Mouse (Mus musculus) urinary bladder, postnatal 4 days (tissue): ENCODE measurements around the gene Lsp1.

ENCODE experiments used
- DNase-seq, 2 experiments: peaks; one replicate each; pipeline ENCODE4 v3.0.0; 2021 to 2022; ENCODE audit warnings: low spot score in 2 of 2

Gene Lsp1

DNA sequence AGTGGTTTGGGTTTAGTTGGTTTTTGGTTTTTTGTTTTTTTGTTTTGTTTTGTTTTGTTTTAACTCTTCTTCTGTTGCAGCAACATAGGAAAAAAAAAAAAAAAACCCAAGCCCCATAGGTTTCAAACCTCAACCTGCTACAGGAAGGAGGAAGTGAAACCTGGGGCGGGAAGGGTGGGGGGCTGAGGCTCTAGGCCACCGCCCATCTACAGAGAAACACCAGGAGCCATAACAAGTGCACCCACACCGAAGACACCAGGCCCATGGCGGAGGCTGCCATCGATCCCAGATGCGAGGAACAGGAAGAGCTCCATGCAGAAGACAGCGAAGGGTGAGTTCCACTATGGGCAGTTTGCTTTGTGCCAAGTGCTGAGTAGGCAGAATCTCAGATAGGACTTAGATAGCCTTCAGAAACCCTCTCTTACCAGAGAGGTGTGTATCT lies at the start of gene Lsp1:
Lsp1 (plus strand) TSS at position 174 of the 442 bp plus-strand sequence.
- peak in 1 of 2 experiments; percentile 49 for DNase-seq

DNA sequence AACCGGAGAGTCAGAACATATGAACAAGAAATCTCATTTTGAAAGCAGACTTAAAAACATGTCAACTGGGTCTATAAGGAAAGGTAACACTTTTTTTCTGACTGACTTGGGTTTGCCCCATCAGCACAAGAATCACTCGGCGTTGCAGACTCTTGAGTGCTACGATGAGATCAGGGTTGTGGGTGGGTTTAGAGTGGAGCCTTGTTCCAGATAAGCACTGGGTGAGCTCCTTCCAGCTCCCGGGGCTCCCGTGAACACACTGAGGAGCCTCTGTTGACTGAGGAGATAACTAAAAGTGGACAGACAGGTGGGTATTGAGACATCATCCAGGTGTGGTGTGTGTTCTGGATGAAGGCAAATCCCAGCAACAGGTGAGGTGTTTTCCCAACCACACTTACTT lies 47.3 kb upstream of the Lsp1 start:
- no peak for DNase-seq

DNA sequence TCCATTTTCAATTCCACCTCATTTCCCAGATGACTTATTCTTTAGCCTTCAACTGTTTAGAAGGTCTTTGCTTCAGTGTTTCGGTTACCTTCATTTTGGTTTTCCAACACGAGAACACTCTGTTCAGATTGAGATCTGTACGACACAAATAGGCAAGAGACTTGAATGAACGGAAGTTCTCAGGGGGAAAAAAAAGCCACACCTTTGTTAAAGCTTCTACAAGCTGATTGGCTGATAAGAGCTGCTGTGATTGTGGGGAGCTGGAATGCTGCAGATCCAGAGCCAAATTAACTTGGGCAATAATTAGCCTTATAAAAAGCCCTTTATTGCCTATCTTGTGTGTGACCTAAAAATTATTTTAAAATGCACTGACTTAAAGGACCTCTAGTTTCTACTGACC lies 45.3 kb upstream of the Lsp1 start:
- DNase-seq, result no peak

DNA sequence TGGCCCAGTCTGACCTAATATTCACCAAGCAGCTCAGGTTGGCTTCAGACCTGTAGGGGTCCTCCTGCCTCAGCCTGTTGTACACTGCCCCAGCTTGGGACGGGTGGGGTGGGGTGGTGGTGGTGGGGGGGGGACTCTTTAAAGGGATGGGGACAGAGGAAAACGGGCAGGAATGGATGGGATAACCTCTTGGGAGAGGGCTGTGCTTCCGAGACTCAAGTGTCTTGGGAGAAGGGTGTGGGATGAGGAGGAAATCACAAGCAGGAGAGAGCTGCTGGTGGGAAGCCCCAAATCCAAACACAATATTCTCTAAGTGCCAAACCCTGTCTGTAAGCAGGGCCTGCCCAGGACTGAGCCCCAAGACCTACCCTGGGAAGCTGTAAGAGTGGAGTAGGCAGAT lies 44.4 kb upstream of the Lsp1 start:
- DNase-seq, result no peak

DNA sequence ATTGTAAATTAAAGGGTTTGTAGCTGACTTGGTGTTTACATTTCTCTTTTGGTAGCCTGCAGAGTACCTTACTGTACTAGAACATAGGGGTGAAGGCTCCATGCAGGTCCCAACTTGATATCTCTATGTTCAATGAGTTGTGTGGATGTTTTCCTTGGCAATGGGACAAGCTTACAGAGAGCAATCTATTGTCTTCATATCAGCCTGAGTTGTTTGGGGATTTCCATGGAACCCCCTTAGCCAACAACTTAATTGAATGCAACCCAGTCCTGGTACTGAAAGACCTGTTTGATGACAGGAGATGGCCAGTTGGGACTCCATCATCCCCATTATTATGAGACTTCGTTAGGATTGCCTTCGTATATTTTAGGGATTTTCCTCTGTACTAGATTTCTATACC lies 42.6 kb upstream of the Lsp1 start:
- DNase-seq, result no peak

DNA sequence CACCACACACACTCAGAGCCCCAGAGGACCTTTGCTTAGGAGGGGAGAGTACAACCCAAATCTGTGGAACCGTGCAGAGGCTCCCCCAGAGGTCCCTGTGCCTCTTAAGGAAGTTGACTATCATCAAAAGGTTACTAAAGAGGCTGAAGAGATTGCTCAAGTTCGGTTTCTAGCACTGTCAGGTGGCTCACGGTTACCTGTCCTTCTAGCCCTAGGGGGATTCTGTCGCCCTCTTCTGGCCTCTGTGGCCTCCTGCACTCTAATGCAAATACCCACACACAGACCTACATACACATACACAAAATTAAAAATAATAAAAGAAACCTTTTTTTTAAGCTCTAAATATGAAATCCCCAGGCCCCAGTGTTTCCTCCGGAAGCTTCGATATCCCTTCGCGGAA lies 41.9 kb upstream of the Lsp1 start:
- DNase-seq, result no peak

DNA sequence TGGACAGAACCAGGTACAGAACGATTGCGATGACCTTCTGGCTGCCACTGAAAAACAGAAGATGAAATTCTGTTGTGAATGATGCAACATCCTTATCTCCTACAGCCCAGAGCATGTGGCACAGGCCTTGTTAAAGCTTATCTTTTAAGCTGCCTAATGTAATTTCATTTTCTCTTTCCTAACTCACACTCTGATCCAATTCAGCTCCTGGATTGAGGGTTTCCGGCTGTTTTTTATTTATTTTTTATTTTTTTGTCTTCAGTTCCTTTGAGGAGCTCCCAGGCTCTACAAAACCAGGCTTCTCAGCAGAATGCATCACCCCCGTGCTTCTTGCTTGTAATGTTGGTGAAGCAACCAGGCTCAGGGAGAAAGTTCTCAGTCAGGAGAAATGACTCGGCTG lies 40.7 kb upstream of the Lsp1 start:
- DNase-seq, result no peak

DNA sequence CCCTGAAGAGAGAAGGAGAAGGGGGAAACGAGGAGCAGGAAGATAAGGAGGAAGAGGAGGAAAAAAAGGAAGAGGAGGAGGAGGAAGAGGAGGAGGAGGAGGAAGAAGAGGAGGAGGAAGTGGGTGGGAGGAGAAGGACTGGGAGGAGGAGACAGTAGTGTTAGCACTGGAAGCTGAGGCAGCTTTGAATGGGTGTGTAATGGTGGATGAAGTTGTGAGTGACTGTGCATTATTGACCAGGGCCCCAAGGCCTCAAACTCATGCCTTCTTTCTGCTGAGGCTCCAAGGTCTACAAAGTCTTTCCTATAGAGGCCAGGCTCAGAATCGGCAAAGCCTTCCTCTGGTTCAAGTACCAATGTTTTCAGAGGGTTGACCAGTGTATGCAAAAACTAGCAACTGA lies 38.8 kb upstream of the Lsp1 start:
- DNase-seq, result no peak

DNA sequence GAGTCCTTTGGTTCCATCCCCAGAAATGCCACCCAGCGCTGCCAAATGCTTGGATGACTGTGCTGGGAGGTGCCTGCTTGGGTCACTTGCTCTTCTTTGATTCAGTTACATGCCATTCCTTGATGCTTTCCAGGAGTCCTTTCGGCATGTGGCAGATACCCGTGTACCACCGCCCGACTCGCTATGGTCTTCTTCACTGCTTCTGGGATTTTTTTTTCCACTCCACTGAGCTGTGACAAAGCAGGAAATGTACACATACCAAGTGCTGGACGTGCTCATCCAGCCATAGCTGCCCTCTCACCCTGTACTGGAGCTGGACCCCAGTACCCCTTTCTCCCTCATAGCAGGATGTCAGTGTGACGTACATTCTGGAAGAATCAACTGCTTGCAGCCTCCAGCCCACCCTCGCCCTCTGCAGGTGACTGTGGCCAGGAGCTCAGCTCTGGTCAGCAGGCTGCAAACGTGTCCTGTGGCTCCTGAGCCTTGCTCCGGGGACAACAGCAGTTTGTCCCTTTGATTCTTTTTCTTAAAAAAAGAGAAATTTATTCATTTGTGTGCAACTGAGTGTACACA lies 34.9 kb upstream of the Lsp1 start:
- no peak for DNase-seq

DNA sequence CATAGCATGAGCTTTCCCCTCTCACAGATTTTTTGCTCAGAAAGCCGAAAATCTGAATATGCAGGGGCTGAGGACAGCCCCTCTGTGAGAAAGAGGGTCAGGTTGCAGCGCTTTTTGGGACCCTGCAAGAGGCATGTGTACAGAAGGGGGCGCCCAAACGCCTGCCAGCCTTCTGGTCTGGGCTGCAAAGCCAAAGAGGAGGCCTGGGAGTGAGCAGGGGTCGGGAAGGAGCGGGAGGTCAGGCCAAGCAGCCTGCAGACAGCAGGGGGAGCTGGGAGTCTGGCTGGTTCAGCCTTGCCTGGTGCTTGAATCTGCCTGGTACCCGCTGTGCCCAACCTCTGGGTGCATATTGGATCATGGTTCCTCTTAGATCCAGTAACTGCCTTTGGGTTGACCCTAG lies 32.4 kb upstream of the Lsp1 start:
- DNase-seq, result no peak

DNA sequence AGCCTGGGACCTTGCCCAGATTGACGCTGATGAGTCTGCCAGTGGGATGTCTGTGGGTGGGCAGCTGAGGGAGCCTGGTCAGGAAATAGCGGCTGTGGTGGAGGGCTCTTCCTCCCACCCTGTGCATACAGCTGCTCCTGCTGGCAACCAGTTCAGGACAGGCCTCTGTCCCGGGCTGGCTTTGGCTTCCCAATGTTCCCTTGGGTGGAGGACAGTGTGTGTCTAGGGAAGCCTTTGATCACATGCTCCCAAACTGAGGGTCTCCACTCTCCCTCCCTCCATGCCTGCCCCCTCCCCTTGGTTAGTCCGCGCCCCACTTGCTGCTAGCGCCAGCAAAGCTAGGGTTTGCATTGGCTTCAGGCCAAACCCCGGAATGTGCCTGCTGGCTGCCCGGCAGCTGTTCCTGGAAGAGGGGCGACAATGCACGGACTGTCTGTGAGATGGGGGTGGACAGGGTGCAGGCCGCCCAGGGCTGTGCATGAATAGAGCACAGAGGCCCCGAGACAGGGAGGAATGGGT lies 30.4 kb upstream of the Lsp1 start:
- no peak for DNase-seq

DNA sequence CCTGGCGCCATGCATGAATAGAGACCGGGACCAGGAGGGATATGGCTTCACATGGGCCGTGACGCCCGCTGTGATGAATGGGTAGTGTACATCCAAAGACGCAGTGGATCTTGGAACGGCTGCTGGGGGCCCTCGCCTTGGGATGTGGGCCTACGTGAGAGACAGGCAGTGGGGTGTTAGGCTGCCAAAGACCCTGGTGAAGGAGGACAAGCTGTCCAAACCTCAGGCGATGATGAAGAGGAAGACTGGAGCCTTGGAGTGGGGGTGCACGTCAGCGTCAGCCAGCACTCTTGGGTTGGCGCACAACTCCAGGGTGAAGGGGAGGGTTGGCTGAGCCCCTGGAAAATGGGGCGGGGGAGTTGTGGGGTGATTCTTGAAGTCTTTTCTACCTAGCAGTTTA lies 29.5 kb upstream of the Lsp1 start:
- no peak for DNase-seq

DNA sequence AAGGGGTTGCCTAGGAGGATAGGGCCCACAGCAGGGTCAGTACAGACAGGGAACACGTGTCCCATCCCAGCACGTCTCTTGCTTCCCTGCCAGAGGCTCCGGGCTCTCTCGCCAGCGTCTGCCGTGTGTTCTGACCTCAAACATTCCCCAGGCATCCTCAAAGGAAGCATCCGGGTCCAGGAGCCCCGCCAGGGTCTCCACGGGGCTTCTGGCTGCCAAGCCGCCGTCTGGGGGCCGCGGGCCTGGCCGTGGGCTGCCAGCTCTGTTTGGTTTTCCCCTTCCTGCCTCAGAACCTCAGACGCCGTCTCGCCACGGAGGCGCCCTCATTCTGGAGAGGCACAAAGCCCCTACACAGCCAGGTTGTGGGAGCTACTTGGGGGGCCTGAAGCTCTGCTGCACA lies 27.0 kb upstream of the Lsp1 start:
- no peak for DNase-seq

DNA sequence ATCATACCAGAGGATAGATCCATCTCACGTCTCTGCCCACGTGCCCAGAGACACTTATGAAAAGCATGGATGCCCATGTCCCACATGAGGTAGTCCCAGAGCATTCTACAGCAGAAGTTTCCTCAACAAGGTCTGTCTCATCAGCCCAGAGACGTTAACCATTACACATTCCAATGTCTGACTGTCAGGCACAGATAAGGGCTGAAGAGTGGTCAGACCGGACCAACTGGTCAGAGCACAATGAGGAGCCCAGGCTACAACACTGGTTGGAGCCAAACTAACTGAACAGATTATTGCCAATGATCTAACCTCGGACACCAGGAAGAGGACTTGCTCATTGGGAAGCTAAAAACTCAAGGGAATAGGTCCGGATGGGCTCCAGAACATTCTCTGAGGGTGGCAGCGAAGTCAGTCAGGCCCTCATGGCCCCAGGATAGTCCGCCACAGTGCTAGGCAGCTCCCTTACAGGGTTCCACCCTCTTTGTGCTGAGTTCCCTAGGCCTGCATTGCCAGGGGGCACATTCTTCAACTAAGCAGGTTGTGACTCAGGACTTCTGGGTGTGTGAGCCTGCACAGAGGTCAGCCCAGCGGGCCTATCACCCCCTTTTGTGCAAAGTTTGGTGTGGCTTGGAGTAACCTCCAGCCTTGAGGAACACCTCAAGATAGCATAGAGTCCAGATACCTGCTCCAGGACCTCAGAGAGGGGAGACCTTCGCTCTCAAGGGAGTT lies 26.3 kb upstream of the Lsp1 start, which contains the start of gene Syt8:
Syt8 (plus strand) TSS at position 714 of the 729 bp plus-strand sequence.
- no peak for DNase-seq

DNA sequence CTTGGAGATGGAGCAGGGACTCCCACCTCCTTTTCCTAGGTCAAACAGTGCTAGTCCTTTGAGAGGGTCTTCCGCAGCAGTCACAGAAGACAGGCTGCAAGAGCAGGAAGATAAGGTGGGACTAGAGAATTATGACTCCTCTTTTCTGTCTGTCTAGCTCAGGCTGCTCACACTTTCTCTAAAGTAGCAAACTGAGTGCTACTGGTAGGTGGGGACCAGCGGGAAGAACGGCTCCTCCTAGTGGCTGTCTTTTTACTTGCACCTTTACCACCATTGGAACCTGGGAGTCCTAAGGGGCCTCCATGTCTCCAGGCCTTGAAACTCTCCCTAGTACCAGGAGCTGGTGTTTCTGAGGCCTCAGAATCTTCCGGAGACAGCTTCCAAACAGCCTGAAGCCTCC lies 25.1 kb upstream of the Lsp1 start:
- no peak for DNase-seq

DNA sequence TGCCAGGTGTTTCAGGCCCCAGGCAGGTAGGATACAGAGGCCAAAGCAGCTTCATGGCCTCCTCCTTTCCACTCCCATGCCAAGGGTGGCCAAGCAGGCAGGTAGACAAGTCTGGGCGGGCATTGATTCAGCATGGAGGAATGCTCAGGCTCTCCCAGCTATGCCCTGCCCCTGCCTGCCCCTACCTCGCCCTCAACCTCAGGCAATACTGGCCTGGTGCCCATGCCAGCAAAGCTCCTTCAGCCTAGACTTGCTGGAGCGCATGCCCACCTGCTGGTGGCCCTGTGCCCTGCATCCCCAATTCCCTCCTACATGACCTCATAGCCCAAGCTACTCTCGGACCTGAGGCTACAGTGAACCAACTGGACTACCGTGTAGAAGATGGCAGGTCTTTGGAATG lies 23.3 kb upstream of the Lsp1 start:
- peak; percentile 76 for DNase-seq

DNA sequence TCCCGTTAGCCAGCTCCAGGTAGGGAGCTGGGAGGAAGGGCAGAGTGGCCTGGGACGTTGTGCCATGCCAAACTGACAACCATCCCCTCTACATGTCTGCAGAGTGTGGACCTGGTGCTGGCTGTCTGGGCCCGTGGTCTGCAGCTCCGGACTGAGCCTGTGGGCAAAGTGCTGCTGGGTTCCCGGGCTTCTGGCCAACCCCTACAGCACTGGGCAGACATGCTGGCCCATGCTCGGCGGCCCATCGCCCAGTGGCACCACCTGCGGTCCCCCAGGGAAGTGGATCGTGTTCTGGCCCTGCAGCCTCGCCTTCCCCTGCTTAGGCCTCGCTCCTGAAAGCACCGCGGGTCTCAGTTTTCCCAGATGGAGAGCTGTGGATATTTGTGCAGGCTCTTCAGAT lies 20.6 kb upstream of the Lsp1 start:
- no peak for DNase-seq

DNA sequence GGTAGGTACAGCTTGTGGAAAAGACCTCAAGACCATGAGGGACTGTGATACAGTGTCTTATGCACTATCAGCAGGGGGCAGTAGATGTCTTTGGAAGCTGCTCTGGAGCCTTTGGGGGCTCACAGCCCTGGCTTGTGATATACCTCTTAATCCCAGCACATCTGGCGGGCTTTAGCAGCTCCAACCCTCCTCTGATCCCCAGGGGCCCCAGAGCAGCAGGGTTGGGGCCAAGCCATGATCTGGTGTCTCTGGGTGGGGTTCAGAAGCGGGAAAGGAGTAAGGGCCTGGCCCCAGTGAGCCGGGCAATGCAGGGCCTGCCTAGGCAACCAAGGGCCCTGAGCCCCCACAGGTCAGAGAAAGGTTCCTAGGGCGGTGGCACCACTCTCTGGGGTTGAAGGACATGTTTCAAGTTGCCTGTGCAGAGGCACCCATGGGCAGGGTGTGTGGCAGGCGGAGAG lies 19.9 kb upstream of the Lsp1 start:
- DNase-seq, result peak in 1 of 2 experiments; percentile 69

DNA sequence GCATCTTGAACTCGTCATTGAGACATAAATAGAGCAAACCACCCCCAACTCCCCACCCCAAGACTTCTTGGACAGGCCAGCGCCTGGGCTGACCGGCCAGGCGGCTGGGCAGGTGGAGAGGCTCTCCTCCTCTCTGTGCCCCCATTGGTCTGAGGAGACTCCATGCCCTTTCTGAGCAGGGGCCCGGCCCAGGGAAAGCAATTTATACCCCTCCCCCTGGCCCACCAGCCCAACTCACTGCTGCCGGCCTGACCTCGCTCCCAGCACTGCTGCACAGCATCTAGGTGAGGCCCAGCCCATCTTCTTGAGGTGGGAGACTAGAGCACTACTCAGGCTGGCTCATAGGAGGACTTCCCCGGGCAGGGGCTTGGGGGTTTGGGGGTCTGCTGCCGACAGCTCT lies 19.0 kb upstream of the Lsp1 start, which contains the start of gene Tnni2:
Tnni2 (plus strand) TSS at position 224 of the 400 bp plus-strand sequence.
- DNase-seq, result no peak

DNA sequence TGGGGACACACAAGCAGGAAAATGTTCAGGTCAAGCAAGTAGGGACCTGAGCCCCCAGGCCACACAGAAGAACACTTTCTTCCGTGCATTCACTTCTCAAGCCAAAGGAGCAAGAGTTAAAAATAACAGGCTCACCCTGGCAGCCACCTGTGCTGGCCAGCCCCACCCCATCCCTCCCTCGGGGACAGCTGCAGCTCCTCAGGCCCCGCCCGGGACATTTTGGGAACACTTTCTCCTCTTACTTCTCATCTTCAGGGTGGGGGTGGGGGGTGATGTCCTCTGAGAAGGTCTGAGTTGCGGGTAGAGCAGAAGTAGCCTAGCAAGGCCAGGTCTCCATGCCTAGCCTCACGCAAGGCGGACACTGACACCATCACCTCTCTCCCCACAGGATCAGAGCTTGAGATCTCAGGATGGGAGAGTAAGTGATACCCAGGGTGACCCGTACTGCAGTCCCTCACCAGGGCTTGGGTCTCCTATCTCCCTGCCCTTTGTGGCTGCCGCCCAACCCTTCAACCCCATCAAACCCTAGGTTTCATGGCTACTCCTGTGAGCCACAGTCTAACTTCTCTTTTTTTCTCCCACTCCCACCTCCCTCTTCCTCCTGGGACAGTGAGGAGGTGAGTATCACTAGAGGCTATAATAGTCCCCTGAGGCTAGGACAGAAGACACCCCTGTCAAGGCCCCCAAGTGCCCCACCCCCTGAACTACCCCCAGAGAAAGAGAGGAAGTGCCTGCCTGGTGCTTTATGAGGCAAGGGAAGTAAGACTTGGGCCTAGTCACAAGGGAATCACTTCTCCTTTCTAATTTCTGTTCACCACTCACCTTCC lies 18.3 kb upstream of the Lsp1 start:
- no peak for DNase-seq

DNA sequence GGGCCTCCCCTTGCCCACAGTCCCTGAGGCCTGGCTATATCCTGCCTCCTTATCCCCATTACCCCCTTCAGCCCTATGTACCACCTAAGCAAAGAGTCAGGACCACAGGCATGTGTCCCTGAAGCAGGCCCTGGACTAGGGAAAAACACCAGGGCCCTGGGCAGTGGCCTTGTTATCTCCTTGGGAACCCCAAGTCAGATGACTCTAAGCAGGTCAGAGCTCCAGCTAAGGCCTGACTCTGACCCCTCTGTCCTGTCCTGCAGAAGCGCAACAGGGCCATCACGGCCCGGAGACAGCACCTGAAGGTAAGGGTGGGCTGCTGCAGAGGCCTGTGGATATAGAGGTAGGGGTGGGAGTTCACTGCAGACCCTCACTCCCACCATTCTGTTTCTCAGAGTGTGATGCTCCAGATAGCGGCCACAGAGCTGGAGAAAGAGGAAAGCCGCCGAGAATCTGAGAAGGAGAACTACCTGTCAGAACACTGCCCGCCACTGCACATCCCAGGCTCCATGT lies 17.6 kb upstream of the Lsp1 start:
- DNase-seq, result no peak

DNA sequence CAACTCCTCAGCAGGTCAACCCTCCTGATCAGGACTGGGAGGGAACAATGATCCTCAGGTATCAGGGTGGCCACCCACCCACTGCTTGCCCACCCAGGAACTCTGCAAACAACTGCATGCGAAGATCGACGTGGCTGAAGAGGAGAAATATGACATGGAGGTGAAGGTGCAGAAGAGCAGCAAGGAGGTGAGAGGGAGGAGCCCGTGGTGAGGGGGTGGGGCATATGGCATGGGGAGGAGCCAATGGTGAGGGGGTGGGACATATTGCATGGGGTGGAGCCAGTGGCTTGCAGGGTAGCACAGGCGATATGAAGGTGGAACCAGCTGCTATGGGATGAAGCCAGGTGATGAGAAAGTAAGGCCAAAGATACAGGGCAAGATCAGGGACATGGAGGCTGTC lies 17.1 kb upstream of the Lsp1 start:
- no peak for DNase-seq
